Mouse (Mus musculus): Measurements from ENCODE around the gene Snx15.

Snx15 gene

GRCm38 (mm10) chr19:6121761-6122160, 6.3 kb downstream of the Snx15 start:
- no peak for DNase-seq (ENCODE audit: low read depth, low spot score)

- no peak for DNase-seq (ENCODE audit: low read depth, low spot score)
These were observed 9.4 kb downstream of the Snx15 start for GRCm38 (mm10) chr19:6118677-6119185.

- peak; percentile 93 for DNase-seq (ENCODE audit: low read depth, low spot score)
These were observed 10.0 kb downstream of the Snx15 start, which contains the start of gene Sac3d1 for GRCm38 (mm10) chr19:6117986-6118676. Gene Sac3d1, minus strand, starts transcription at chr19:6118650.

- DNase-seq (ENCODE audit: low read depth, low spot score), result no peak
These were observed 10.6 kb downstream of the Snx15 start for GRCm38 (mm10) chr19:6117346-6117985.

GRCm38 (mm10) chr19:6116113-6116850, 11.8 kb downstream of the Snx15 start:
- DNase-seq (ENCODE audit: low read depth, low spot score), result no peak

- DNase-seq (ENCODE audit: low read depth, low spot score), result no peak
These were observed 15.0 kb downstream of the Snx15 start for GRCm38 (mm10) chr19:6113116-6113515.

- no peak for DNase-seq (ENCODE audit: low read depth, low spot score)
These were observed 22.5 kb downstream of the Snx15 start, which contains the start of gene Naaladl1 for GRCm38 (mm10) chr19:6105586-6105985. Gene Naaladl1, plus strand, starts transcription at chr19:6105782.

- no peak for DNase-seq (ENCODE audit: low read depth, low spot score)
These were observed 23.6 kb downstream of the Snx15 start for GRCm38 (mm10) chr19:6104476-6104875.

- DNase-seq (ENCODE audit: low read depth, low spot score), result no peak
These were observed 25.8 kb downstream of the Snx15 start for GRCm38 (mm10) chr19:6102169-6102853.

- DNase-seq (ENCODE audit: low read depth, low spot score), result no peak
These were observed 26.9 kb downstream of the Snx15 start for GRCm38 (mm10) chr19:6101186-6101585.

GRCm38 (mm10) chr19:6097847-6098246, 30.3 kb downstream of the Snx15 start:
- no peak for DNase-seq (ENCODE audit: low read depth, low spot score)

GRCm38 (mm10) chr19:6094119-6094518, 34.0 kb downstream of the Snx15 start, which contains the start of gene AC131692.1:
Gene AC131692.1, plus strand, starts transcription at chr19:6094419.
- DNase-seq (ENCODE audit: low read depth, low spot score), result no peak

- DNase-seq (ENCODE audit: low read depth, low spot score), result no peak
These were observed 39.3 kb downstream of the Snx15 start for GRCm38 (mm10) chr19:6088841-6089240.

- DNase-seq (ENCODE audit: low read depth, low spot score), result peak; percentile 83
These were observed 42.7 kb downstream of the Snx15 start for GRCm38 (mm10) chr19:6085417-6085879.

- DNase-seq (ENCODE audit: low read depth, low spot score), result peak; percentile 99
These were observed 43.4 kb downstream of the Snx15 start, which contains the start of the genes Zfpl1 and Cdca5 for GRCm38 (mm10) chr19:6084478-6085248. Gene Zfpl1, minus strand, starts transcription at chr19:6084956. Gene Cdca5, plus strand, starts transcription at chr19:6084983.

GRCm38 (mm10) chr19:6082156-6082555, 45.9 kb downstream of the Snx15 start, which contains the start of gene Gm28374:
Gene Gm28374, minus strand, starts transcription at chr19:6082256.
- no peak for DNase-seq (ENCODE audit: low read depth, low spot score)

GRCm38 (mm10) chr19:6079983-6080480, 48.1 kb downstream of the Snx15 start, which contains the start of gene Tmem262:
Gene Tmem262, plus strand, starts transcription at chr19:6080033.
- DNase-seq (ENCODE audit: low read depth, low spot score), result no peak

- DNase-seq (ENCODE audit: low read depth, low spot score), result peak; percentile 94
These were observed 51.3 kb downstream of the Snx15 start, which contains the start of gene Vps51 for GRCm38 (mm10) chr19:6076564-6077393. Gene Vps51, minus strand, starts transcription at chr19:6077231.

GRCm38 (mm10) chr19:6073889-6074288, 54.2 kb downstream of the Snx15 start:
- no peak for DNase-seq (ENCODE audit: low read depth, low spot score)
